Mouse (Mus musculus) thymus, adult 18-20 months (tissue): ENCODE results near the gene Ankrd23.
A peak's percentile ranks its signal among the peaks of the same experiment; 100 is the strongest.
"Not testable (repeated sequence)": the region's sequence is repeated elsewhere in the genome, so short reads cannot be mapped to it uniquely, and the experiment has no call there.

Experiments used
- DNase-seq, 2 experiments: peaks; one replicate each; pipeline ENCODE4 v3.0.0; 2022; ENCODE audit warnings: mixed read lengths in 2 of 2

Gene Ankrd23

GRCm38 (mm10) chr1:36536783-36537182 lies at the start of gene Ankrd23:
Gene Ankrd23 (minus strand): TSS chr1:36536883.
- not testable (repeated sequence) for DNase-seq

GRCm38 (mm10) chr1:36586288-36586687 lies 49.6 kb upstream of the Ankrd23 start:
- DNase-seq, result no peak

DNA sequence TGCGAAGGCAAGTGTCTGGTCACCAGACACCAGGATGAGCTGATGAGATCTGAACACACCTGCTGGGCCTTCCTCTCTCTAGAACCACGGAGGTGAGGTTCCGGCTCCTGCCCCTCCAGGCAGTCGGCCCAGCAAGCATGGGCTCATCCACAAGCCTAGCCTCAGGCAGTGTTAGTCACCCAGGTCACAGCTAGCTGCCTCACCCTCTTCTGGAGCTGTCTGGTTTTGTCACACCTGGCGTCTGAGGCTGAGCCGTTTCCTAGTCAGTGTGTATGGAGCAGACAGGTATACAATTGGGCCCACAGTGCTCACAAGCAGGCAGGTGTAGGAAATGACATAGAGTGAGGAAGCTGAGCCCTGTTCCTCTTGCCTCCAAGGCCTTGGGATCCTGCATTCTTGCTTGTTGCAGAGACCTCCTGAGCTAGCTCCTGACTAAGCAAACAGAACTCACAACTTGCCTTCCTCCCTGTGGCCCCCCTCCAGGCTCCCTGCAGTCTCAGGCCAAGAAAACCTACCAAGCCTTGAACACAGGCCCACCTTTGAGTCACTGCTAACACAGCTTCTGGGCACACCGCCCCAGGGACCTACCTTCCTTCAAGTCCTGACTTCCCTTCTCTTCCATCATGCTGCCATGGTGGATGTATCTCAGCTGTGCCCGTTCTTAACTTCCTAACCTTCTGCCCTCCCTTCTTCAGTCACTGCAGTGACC lies 46.9 kb upstream of the Ankrd23 start:
- DNase-seq, result no peak

DNA sequence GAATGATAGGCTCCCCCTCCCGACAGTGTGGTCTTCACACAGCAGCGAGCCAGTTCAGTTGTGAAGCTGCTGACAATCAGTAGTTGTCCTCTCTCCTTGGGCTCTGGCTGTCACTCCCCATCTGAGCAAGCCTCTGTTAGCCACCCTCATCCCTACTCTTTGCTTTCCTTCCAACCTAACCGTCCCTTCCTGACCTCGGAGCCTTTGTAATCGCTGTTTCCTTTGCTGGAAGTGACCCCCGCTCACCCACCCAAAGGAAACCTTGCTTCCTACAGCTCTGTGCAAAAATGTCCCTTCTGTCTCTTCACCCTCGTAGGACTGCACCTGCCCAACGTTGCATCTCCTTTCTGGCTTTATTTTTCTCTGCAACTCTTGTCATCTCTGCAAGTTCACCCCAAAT lies 45.5 kb upstream of the Ankrd23 start:
- no peak for DNase-seq

DNA sequence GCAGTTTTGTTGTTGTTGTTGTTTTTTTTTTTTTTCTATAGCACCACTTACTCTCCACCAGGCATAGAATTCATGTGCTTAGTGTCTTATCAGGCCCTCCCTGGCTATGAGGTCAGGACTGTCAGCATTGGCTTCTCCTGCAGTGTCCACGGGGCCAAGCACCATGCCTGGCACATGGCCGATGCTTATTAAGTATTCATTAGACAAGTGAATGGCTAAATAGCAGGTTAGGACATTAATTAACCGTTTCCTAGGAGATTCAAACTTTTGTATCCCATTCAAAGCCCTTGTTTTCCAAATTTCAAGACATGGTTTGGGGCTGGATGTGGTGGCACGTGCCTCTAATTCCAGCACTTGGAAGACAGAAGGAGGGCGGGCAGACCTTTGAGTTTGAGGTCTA lies 44.6 kb upstream of the Ankrd23 start:
- DNase-seq, result no peak

DNA sequence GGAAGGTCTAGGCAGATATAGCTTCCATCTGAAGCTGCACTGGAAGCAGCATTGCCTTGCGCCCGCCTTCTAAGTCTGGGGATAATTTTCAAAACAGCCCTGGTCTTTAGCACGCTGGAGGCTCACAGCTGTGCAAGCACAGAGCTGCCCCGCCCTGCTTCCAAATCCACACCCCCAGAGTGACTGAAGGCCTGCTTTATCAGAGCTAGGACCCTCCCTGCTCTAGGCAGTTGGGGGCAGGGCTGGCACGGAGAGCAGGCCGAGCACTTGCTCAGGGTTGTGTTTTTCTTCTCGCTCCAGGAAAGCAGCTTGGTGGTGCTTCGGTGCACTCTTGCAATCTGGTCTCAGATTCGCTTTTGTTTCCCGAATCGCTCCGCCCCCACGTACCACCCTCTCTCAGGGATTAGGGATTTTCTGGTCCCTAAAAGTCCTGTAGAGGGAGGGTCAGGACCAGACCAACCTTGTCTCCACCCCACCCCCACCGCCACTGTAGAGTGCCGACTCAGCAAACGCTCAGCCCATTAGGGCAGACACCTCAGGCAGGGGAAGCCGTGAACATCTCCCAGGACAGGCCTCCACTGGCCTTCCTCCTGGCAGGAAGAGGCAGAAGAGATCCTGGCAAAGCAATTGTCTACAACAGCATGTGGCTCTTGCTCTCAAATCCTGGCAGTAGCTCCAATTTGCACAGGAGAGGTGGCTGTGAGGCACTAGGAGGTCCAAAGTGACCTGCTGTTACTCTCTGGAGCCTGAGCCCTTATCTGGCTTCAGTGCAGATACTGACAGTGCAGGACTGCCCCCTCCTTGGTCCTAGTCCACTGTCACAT lies 43.9 kb upstream of the Ankrd23 start:
- DNase-seq, result no peak

DNA sequence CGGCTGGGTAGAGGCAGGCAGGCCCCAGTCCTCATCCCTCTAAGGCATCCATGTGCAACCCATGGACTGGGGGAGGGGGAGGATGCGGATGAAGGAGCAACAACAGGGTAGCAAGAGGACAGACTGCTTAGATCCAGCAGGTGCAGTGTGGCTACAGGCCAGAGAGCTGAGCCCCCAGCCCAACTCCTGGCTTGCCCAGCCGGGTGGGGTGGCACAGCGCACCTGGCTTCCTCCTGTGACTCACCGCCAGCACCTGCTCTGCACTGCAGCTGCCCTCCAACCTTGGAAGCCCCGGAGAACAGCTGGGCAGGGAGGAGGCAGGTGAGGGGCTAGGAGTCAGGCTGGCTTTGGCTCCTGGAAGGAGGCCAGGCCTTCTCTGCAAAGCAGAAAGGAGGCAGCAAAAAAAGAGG lies 43.3 kb upstream of the Ankrd23 start:
- DNase-seq, result peak; percentile 70 to 73

DNA sequence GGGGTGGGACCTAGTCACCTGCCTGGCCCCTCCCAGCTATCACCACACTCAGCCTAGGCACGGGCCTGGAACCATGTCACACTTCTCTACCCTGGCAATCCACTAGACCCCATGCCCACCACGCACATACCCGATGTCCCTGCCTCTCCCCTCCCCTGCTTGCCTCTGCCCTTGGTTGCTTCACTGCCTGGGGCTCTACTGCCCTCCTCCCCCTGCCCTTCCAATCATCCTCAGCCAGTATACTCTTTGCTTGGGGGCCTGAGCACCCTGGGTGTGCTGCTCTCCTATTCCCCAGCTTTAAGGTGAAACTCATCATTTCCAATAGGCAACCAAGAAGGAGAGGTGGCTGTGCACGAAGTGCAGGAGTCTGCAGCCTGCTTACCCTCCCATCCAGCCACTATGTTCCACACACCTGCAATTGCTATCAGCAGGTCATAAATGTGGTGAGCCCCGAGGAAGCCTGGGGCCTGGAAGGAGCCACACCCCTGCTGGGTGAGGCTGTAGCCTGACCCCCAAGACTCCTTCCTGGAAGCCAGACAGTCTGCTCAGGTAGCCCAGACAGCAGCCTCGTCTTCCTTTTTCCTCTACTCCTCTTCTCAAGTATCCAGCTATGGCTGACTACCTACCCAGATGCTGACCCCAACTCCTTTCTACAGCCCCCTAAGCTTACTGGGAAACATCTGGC lies 40.5 kb upstream of the Ankrd23 start:
- DNase-seq, result no peak

DNA sequence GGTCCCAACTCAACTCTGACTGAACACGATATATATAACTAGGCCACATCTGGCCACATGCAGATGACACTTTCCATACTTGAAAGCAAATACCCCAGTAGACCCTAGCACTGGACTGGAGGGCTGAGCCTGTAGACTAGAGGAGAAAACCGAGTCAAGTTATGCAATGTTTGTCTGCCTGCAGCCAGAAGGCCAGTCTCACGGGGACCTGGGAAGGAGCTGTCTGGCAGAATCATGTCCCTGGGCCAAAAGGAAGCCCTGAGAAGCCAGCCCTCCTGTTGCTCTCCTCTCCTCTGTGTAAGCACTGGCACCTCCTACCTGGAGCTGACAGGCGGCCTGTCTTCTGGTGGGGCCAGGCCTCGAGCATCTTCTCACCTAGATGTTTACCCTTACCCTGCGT lies 38.7 kb upstream of the Ankrd23 start:
- no peak for DNase-seq

- no peak for DNase-seq
These were observed 37.7 kb upstream of the Ankrd23 start for GRCm38 (mm10) chr1:36574196-36574955.

GRCm38 (mm10) chr1:36573524-36573923 lies 36.8 kb upstream of the Ankrd23 start:
- no peak for DNase-seq

DNA sequence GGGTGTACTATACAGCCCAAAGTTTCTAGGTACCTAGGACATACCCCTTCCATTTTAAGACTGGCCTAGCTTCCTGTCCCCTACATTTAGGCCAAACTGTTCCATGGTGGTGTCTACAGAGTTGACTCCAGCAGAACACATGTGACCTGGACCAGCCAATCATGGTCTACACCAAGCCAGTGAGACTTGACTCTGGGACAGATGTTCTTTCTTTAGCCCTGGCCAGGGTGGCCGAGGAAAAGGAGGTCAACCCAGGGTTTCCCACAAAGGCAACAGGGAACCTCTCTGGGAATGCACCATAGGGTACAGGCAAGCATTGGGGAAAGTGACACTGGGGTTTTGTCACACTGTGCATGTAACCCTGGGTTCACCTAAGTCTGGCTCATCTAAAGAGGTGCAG lies 36.0 kb upstream of the Ankrd23 start:
- no peak for DNase-seq

GRCm38 (mm10) chr1:36572140-36572700 lies 35.5 kb upstream of the Ankrd23 start:
- DNase-seq, result no peak

GRCm38 (mm10) chr1:36571627-36572026 lies 34.9 kb upstream of the Ankrd23 start:
- no peak for DNase-seq

GRCm38 (mm10) chr1:36570320-36570719 lies 33.6 kb upstream of the Ankrd23 start:
- no peak for DNase-seq

DNA sequence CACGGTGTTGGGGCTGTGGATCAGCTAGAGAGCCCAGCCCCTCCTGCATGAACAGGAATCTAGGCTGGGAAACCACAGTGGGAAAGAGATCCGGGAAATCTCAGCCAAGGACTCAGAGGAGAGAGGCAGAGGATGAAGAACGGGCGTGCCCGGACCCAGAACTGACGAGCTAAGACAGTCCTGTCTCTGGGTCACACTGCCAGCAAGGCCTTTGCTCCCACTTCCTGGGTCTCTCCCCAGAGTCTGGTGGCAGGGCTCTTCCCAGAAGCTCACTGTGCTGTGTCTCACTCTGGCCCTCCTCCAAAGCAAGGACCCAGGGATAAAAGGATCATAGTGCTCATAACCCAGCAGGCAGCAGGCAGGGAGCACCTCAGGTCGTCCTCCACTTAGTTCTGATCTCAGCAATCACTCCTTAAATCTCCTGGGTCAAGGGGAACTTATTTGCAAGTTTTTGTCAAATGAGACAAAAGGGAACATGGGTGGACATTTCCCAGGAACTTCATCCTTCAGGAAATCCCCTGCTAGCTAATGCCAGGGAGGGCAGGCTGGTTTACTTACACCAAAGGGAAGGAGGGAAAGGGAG lies 33.1 kb upstream of the Ankrd23 start:
- DNase-seq, result no peak

GRCm38 (mm10) chr1:36568776-36569175 lies 32.1 kb upstream of the Ankrd23 start:
- DNase-seq, result no peak

DNA sequence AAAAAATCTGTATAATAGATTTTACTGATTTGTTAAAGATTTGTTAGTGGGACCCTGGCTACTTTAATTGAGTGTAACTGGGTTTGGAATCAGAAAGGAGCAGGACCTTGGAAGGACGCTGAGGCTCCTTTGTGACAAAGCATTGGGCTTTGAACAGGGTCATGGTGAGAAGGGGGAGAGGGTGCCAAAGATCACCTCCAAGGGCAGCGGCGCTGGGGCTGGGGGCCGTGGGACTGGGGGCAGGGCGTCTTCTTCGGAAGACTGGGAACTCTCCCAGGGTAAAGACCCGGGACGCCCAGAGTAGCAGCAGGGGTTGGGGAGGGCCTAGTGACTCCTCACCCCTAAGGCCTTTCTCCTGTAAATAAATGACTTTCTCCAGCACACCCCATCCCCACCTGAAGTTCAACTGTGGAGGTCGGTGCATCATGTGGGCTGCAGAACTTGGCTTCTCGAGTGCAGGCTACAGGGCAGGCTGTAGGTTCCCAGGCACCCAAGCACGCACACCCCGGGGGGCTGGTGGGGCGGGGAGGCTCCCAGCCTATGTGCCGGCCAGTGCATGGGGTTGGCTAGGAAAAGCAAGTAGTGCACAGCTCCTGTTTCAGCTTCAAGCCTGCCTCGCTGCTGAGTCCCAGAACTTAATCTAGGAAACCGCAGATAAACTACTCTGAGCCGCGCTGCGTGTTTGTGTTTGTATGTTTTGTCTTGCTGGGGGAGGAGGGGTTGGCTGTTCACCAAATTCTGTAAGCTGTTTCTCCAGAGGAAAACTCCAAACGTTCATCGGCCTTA lies 31.3 kb upstream of the Ankrd23 start:
- no peak for DNase-seq

DNA sequence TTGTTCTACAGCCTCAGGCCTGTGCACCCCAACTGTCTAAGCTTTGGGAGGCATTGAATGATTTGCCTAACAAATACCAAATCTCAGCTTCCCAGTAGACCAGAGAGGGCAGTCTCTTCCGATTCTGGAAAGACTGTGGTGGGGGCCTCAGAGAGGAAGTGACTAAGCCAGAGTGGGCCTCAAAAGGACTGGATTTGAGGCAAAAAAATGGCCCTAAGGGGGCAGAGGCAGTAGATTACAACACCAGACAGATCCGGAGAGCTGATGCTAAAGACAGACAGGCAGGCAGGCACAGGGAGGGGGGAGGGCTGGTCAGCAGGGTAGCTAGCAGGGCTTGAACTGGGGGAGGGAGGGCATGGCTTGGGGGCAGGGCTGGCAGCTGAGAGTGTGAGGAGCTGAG lies 29.7 kb upstream of the Ankrd23 start:
- no peak for DNase-seq

DNA sequence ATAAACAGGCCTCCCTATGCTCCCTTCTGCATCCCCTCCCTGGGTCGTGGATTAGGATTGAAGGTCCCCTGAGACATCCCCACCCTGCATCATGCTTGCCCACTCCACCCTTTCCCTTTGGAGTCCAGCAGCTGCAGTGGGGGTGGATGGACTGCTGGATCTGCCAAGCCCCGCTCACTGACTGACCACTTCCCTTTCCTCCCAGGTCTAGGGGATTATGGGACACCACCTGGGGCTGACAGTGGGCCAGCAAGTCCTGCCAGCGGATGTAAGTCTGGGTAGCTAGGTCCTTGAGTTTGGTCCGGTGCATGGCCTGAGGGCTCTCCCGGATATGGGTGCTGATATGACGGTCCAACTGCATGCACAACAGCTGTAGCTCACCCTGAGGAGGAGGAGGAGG lies 27.4 kb upstream of the Ankrd23 start:
- no peak for DNase-seq

- no peak for DNase-seq
These were observed 26.9 kb upstream of the Ankrd23 start for GRCm38 (mm10) chr1:36563632-36564031.
